Mouse (Mus musculus) neural tube, embryonic 15.5 days (tissue): ENCODE data around the gene Rnase13. TPM values are rescaled to one million over a fixed set of nuclear protein-coding genes. Genes with fewer than 3 reads are reported as not detected.
A peak's percentile ranks its signal among the peaks of the same experiment; 100 is the strongest.
"Not testable (repeated sequence)": the region's sequence is repeated elsewhere in the genome, so short reads cannot be mapped to it uniquely, and the experiment has no call there.

Experiments used
- ATAC-seq: fragments of 200-750 bp; cut with Nextera tagmentation; 2 replicates; pipeline ENCODE4 v1.8.0; 2017; ENCODE audit warnings: mild to moderate bottlenecking, moderate TSS enrichment, moderate library complexity; ENCODE audit not compliant: low FRiP score
- H3K27ac ChIP-seq: fragments of 300-500 bp; sonication (generic); replicated peaks from 2 replicates; pipeline ENCODE4 v1.5.1; 2015; ENCODE audit warnings: mild to moderate bottlenecking, inconsistent platforms
- H3K27me3 ChIP-seq: fragments of 300-500 bp; sonication (generic); replicated peaks from 2 replicates; pipeline ENCODE4 v1.6.1; 2015; ENCODE audit warnings: inconsistent platforms
- H3K36me3 ChIP-seq: fragments of 300-500 bp; sonication (generic); 2 replicates; pipeline ENCODE4 v1.6.1; 2015; ENCODE audit warnings: inconsistent platforms
- H3K4me1 ChIP-seq: fragments of 300-500 bp; sonication (generic); 2 replicates; pipeline ENCODE4 v1.6.1; 2015; ENCODE audit warnings: inconsistent platforms
- H3K4me2 ChIP-seq: fragments of 300-500 bp; sonication (generic); 2 replicates; pipeline ENCODE4 v1.6.1; 2015; ENCODE audit warnings: inconsistent platforms, mild to moderate bottlenecking, moderate library complexity
- H3K4me3 ChIP-seq: fragments of 300-500 bp; sonication (generic); replicated peaks from 2 replicates; pipeline ENCODE4 v1.5.1; 2015; ENCODE audit warnings: mild to moderate bottlenecking, inconsistent platforms
- H3K9ac ChIP-seq: fragments of 300-500 bp; sonication (generic); replicated peaks from 2 replicates; pipeline ENCODE4 v1.6.1; 2015; ENCODE audit warnings: mild to moderate bottlenecking, inconsistent platforms
- H3K9me3 ChIP-seq: fragments of 300-500 bp; sonication (generic); replicated peaks from 2 replicates; pipeline ENCODE4 v1.6.1; 2016; ENCODE audit warnings: inconsistent platforms
- WGBS: fragments of 180-500 bp; shearing (Covaris S2); methylation state at CpG from one replicate; pipeline ENCODE4 v1.1.7; 2015; ENCODE audit warnings: mixed read lengths; 5-methylcytosine and 5-hydroxymethylcytosine counted together
- polyA plus RNA-seq: library from polyadenylated mRNA; unstranded; fragments of >200 nt; fragmentation: Nextera tagmentation; extraction: Ambion mirVana; gene quantifications from 2 replicates; pipeline ENCODE4 v1.2.1, GENCODE M21; 2015

Gene Rnase13
- polyA plus RNA-seq, 1 experiment from 2014 or later = not detected

DNA sequence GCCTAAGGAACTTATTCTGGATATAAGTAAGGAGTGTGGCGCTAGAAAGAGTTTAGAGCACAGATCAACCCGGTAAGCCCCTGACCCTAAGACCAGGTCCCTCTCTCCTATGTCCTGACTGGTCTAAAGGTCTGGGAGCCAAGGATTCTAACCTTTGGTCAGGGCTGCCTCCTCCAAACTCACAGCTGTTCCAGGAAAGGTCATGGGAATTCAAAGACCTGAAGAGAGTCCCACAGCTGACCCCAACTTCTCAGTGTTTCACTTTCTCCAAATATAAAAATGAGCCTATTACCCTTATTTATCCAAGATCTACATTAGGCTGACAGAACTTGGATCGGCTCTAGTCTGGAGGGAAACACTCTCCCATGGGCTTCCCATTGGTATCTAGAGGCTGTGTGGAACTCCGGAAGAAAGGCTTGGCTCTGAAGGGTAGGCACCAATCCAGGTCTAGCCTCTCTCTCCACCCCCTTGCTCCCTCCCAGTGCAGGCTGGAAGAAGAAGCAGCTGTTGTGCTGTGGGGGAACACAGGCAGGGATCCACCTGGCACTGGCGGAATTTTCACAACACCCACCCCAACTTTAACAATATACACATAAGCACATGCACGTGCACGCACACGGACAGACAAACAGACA lies 6.9 kb upstream of the Rnase13 start:
- Histone ChIP-seq H3K9ac (no peak overlapping the region), H3K4me1 (0 out of 2 replicates have a peak, but pooled peaks cover 2% of the 10 kb centered on the region), H3K36me3 (no peaks in the 10 kb centered on the region), H3K9me3 (no peaks in the 10 kb centered on the region), H3K4me2 (no peak overlapping the region), H3K4me3 (no peak overlapping the region), H3K27ac (peak overlapping the region; percentile 67), H3K27me3 (no peaks in the 10 kb centered on the region)
- 88% methylated on average over 8 of the region's 8 CpGs for WGBS
- ATAC-seq = peak; percentile 48; the same call in 1 of the 2 replicates

DNA sequence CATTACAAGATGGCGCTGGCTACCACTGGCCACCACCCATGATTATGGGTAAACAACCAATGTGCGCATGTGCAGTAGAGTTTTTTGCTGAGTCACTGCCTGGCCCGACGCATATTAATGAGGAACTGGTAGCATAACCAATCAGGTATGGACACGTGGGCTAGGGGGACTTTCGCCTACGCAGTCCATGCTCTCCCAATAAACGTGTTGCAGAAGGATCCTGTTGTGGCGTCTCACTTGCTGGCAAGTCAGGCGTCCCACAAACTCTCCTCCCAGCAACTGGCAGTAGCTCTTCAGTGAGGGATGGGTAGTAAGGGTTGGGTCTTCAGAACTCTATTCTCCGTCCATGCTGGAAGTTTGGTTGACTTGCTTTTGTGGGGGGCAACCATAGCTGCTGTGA lies 4.4 kb upstream of the Rnase13 start:
- not testable (repeated sequence) for ATAC-seq, H3K4me1 ChIP-seq, H3K36me3 ChIP-seq, H3K9me3 ChIP-seq, H3K9ac ChIP-seq, H3K27ac ChIP-seq, H3K4me3 ChIP-seq, H3K27me3 ChIP-seq, H3K4me2 ChIP-seq
- WGBS = 92% methylated on average over 11 of the region's 11 CpGs

DNA sequence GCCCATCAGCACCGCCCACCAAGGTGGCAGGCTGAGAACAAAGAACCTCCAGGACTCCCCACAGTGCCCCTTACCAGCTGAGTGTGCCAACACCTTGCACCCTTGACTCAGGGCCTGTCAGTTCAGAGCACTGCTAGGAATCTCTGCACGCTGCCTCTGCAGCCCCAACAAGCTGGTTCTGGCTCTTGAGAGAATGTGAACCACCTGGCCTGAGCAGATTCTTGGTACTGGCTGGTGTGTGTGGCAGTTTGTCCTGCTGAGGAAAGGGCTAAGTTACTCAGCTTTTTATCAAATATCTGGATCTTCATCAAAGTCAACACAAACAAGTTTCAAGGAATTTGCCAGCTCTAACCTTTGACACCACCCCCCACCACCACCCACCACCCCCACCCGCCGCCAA lies 919 bp upstream of the Rnase13 start:
- Histone ChIP-seq H3K9ac (no peak overlapping the region), H3K4me2 (no peak overlapping the region), H3K4me1 (0 out of 2 replicates have a peak, but pooled peaks cover 4% of the 10 kb centered on the region), H3K4me3 (no peak overlapping the region), H3K27me3 (no peaks in the 10 kb centered on the region), H3K27ac (no peak overlapping the region), H3K36me3 (no peaks in the 10 kb centered on the region), H3K9me3 (no peaks in the 10 kb centered on the region)
- WGBS = 87% methylated on average over 4 of the region's 4 CpGs
- ATAC-seq = no peak

DNA sequence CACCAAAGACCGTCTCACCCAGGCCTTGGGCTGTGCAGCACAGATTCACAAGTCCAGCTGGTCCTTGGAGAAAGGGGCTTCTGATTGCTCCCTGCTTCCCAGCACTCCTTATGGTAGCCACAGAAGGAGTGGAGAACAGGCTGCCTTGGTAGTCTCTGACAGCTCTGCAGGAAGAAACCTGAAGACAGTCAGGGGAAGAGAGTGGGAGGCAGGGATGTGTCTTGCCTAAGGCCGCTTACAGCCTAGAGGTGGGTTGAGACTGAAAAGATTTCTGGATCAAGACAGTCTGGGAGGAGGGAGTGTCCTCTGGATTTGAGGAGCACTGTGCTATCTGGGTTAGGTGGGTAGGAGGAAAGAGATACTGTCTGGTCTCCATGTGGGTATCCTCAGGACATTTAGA lies 337 bp upstream of the Rnase13 start:
- WGBS = 92% methylated on average over 2 of the region's 2 CpGs
- no peak overlapping the region for H3K4me3 ChIP-seq
- H3K36me3 ChIP-seq = no peaks in the 10 kb centered on the region
- H3K27ac ChIP-seq = 0 out of 2 replicates have a peak overlapping the region, but pooled peaks have one; percentile 70
- H3K27me3 ChIP-seq = no peaks in the 10 kb centered on the region
- H3K9ac ChIP-seq = no peak overlapping the region
- H3K9me3 ChIP-seq = no peaks in the 10 kb centered on the region
- H3K4me2 ChIP-seq = no peak overlapping the region
- H3K4me1 ChIP-seq = 0 out of 2 replicates have a peak, but pooled peaks cover 4% of the 10 kb centered on the region
- no peak for ATAC-seq

DNA sequence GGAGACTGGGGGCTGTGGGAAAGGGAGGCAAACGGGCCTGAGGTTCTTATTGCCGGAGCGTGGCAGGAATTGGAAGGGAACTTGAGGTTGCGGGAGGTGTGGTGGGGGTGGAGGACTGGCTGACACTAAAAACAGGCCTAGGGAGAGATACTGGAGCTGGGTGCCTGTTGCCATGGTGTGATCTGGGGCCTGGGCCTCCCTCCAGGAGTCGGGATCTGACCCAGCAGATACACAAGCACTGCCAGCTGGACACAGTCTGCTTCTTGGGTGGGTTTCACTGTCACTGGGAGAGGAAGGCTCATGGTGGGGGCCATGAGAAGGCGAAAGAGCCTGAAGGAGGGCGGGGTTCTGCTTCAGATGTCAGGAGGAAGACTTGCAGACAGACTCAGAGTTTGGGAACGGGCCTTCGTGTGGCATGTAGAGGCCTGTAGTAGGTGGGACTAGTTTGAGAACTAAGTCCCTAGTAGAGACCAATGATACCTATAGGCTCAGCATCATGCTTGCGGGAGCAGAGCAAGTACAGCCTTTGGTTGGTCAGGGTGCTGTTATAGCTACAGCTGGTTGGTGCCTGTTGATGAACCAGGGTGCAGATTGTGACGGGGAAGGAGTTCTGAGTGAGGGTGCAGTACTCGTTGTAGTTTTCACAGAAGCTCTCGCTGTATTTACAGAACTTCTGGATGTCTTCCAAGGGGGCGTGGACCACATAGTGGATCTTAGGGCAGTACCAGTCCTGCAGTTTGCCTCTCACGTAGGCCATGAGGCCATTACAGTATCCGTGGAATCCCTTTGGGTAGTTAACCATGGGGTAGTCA lies 608 bp downstream of the Rnase13 start:
- no peaks in the 10 kb centered on the region for H3K36me3 ChIP-seq
- no peak overlapping the region for H3K4me3 ChIP-seq
- ATAC-seq = peak; percentile 76
- H3K4me1 ChIP-seq = 0 out of 2 replicates have a peak, but pooled peaks cover 4% of the 10 kb centered on the region
- H3K27ac ChIP-seq = peak overlapping the region; percentile 70
- 73% methylated on average over 16 of the region's 16 CpGs for WGBS
- no peak overlapping the region for H3K4me2 ChIP-seq
- H3K9ac ChIP-seq = no peak overlapping the region
- H3K9me3 ChIP-seq = no peaks in the 10 kb centered on the region
- H3K27me3 ChIP-seq = no peaks in the 10 kb centered on the region

DNA sequence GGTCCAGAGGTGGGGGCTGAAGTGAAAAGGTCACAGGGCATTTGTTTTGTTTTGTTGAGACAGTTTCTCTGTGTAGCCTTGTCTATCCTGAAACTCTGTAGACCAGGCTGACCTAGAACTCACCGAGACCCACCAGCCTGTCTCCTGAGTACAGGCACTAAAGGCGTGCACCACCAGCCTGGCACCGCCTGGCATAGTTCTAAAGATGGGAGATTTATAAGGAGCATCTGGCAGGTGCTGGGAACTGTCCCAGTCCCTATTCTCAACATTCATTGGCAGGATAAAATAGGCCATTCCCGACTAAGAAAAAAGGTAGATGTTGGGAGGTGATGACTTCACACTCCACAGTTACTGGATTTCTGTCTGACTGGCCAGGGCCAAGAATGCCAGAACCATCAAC lies 3.6 kb downstream of the Rnase13 start:
- Histone ChIP-seq H3K4me2 (no peak overlapping the region), H3K9me3 (no peaks in the 10 kb centered on the region), H3K4me1 (peaks cover 9% of the 10 kb centered on the region), H3K27me3 (no peaks in the 10 kb centered on the region), H3K9ac (no peak overlapping the region), H3K36me3 (no peaks in the 10 kb centered on the region), H3K4me3 (no peak overlapping the region), H3K27ac (no peak overlapping the region)
- WGBS = 82% methylated on average over 4 of the region's 4 CpGs
- no peak for ATAC-seq

DNA sequence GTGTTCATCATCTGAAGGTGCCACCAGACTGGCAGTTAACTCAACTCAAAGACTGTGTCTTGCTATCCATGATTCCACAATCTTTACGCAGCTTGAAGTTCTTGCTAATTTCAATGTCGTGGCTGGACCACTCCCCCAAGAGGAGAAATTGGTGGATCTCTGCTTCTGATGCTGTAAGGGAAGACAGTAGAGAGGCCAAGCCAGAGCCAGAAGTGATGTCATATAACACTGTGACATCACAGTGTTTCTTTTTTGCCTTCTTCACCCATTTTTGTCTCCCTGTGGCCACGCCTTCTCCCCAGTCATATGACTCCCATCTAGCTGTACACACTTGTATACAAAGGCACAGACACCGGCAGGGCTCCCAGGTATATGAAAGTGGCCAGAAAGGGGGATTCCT lies 4.4 kb downstream of the Rnase13 start, which contains the start of gene Tppp2:
Tppp2 (plus strand) TSS at position 301 of the 400 bp plus-strand sequence.
- no peak for ATAC-seq
- H3K36me3 ChIP-seq = no peaks in the 10 kb centered on the region
- no peaks in the 10 kb centered on the region for H3K27me3 ChIP-seq
- no peaks in the 10 kb centered on the region for H3K9me3 ChIP-seq
- H3K27ac ChIP-seq = no peak within 1 kb of the TSS
- no peak within 1 kb of the TSS for H3K4me3 ChIP-seq
- peaks cover 17% of the 10 kb centered on the region for H3K4me1 ChIP-seq
- 100% methylated on average over 4 of the region's 4 CpGs for WGBS
- H3K4me2 ChIP-seq = no peak within 1 kb of the TSS
- no peak within 1 kb of the TSS for H3K9ac ChIP-seq

DNA sequence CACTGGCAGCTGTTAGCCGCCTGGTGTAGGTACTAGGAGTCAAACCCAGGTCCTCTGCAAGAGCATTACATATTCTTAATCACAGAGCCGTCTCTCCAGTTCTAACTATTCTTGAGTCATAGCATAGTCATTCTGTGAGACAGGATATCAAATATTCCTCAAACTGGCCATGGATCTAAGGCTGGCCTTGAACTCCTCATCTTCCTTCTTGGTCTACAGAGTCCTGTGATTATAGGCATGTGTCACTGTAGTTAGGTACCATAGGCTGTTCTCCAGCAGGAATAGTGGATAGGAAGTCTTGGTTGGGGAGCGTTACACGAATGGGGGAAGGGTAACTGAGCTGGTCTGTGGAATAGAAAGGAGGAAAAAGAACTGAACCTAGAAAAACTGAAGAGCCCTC lies 6.0 kb downstream of the Rnase13 start:
- Histone ChIP-seq H3K27ac (no peak overlapping the region), H3K27me3 (no peaks in the 10 kb centered on the region), H3K4me1 (peaks cover 26% of the 10 kb centered on the region), H3K9ac (no peak overlapping the region), H3K9me3 (no peaks in the 10 kb centered on the region), H3K36me3 (no peaks in the 10 kb centered on the region), H3K4me2 (no peak overlapping the region), H3K4me3 (no peak overlapping the region)
- ATAC-seq = no peak
- WGBS = 94% methylated on average over 4 of the region's 4 CpGs

DNA sequence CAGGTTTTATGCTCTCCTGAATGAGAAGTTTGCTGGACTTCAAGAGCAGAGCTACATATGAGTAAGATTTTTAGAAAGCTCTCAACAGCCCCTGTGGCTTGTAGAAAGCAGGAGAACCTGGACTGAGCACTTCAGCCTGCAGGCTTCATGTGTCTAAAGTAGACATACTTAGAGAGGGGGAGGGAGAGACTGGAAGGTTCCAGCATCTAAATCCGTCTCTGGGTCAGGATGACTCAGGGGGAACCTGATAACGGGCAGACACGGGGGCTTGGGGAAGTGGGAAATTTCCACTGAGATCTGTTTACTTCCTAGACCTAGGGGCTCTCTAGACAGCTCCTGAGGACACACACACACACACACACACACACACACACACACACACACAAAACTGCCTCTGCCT lies 7.5 kb downstream of the Rnase13 start:
- H3K9ac ChIP-seq = no peak overlapping the region
- H3K9me3 ChIP-seq = no peaks in the 10 kb centered on the region
- no peak overlapping the region for H3K4me2 ChIP-seq
- H3K4me1 ChIP-seq = peaks cover 33% of the 10 kb centered on the region
- ATAC-seq = no peak
- no peak overlapping the region for H3K4me3 ChIP-seq
- no peaks in the 10 kb centered on the region for H3K36me3 ChIP-seq
- no peaks in the 10 kb centered on the region for H3K27me3 ChIP-seq
- WGBS = 37% methylated on average over 3 of the region's 3 CpGs
- H3K27ac ChIP-seq = peak overlapping the region; percentile 86

DNA sequence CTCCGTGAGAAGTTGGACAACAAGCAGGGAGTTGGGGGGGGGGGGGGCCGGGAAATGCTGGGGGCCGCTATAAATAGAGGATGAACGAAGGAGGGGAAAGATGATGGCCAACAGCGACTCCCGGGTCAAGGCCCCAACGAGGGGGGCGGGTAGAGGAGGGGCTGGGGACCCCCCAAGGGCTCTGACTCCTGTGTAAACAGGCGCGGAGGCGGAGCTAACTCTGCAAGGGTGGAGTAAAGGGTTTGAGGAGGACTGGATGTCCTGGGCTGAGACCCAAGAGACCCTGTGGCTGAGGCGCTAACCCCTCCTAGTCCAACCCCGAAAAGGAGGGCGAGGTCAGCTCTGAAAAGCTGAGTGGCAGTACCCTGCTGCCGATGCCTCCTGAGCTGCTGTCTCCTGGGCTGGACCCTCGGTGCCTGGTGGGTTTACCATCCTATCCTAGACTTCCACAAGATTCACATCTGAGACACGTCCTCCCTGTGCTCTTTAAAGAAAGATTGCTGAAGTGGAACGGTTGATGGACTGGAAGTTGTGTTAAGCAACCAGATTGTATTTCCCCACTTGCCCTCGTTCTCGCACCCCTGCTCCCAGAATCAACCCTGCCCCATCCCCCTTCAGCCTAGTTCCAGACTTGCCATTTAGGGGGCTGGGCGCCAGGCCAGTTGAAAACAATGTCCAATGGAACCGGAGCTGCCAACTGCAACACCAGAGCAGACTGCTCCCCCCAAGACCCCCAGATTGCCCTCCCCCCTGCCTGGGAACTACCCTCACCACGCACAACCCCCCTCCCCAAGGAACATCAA lies 8.4 kb downstream of the Rnase13 start, which contains the start of gene Ndrg2:
Ndrg2 (minus strand) TSS at position 199 of the 803 bp plus-strand sequence.
- H3K4me3 ChIP-seq = peak within 1 kb of the TSS; percentile 66
- peak; percentile 80 for ATAC-seq
- H3K9ac ChIP-seq = peak within 1 kb of the TSS; percentile 59
- H3K9me3 ChIP-seq = no peaks in the 10 kb centered on the region
- H3K27me3 ChIP-seq = no peaks in the 10 kb centered on the region
- peak within 1 kb of the TSS; percentile 86 for H3K27ac ChIP-seq
- 3% methylated on average over 19 of the region's 23 CpGs for WGBS
- H3K4me2 ChIP-seq = peak within 1 kb of the TSS; percentile 98
- 0 out of 2 replicates have a peak, but pooled peaks cover 2% of the 10 kb centered on the region for H3K36me3 ChIP-seq
- H3K4me1 ChIP-seq = peaks cover 33% of the 10 kb centered on the region
